Mouse (Mus musculus) E14TG2a.4 (cell line): ENCODE results near the gene Sbf1.

Experiments used
- CTCF ChIP-seq: conservative IDR thresholded peaks from 2 replicates; pipeline ENCODE4 v1.5.1; 2014; ENCODE audit warnings: low read length
- NANOG ChIP-seq: IDR thresholded peaks from 2 replicates; pipeline ENCODE4 v1.6.1; 2014; ENCODE audit warnings: borderline replicate concordance, low read length, mixed read lengths

DNA sequence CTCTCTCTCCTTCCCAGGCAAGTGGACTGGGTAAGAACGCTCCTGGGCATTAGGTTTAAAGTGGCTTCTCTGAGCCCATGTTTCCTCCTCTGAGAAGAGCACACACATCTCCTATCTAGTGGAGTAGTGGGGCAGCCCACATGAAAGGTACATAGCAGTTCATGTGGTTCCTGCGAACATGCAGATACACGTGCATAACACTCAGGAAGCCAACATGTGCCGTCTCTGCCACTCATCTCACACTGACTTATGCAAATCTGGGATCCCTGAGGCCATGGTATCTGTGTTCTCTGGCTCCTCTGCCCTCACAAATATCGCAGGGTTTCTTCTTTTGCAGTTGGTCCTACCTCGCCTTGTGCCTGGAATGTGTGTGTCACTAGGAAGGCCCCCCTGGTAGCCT, 32.6 kb downstream of the Sbf1 start:
- no peak for TF ChIP-seq CTCF
- no peak for TF ChIP-seq NANOG
